Mouse (Mus musculus): ENCODE results near the gene Olfm2. TPM values are rescaled to one million over a fixed set of nuclear protein-coding genes. Genes with fewer than 3 reads are reported as not detected.

Olfm2 gene
- total and polyA plus RNA-seq, 3 experiments = 0.08 to 0.47 TPM; not detected in 1

- TF ChIP-seq RCOR1 (conservative IDR thresholded peaks at IDR 0.05; ENCODE audit: low read depth, low read length) = no peak
- TF ChIP-seq NELFE (IDR thresholded peaks at IDR 0.05; ENCODE audit: low read depth, low read length) = no peak; the same call in 1 of the 2 replicates
- peak; percentile 85 to 97 for TF ChIP-seq CTCF (conservative IDR thresholded peaks at IDR 0.05 in 1 of 2, IDR thresholded peaks at IDR 0.05 in 1 of 2; ENCODE audit: low read depth in 2 of 2, low read length in 2 of 2)
- TF ChIP-seq ZKSCAN1 (IDR thresholded peaks at IDR 0.05; ENCODE audit: borderline replicate concordance, low read depth, low read length) = no peak
- no peak for TF ChIP-seq MAX (IDR thresholded peaks at IDR 0.05; ENCODE audit: low read length)
- TF ChIP-seq ELF1 (IDR thresholded peaks at IDR 0.05; ENCODE audit: low read depth, low read length) = 0 out of 2 replicates have a peak, but pooled peaks have one; percentile 17
- peak; percentile 87 for TF ChIP-seq SMC3 (IDR thresholded peaks at IDR 0.05; ENCODE audit: low read depth, low read length)
- TF ChIP-seq POLR2AphosphoS2 (IDR thresholded peaks at IDR 0.05; ENCODE audit: low read depth, low read length) = no peak
- TF ChIP-seq EP300 (IDR thresholded peaks at IDR 0.05; ENCODE audit: low read length) = no peak
- TF ChIP-seq RAD21 (IDR thresholded peaks at IDR 0.05; ENCODE audit: low read depth, low read length) = peak; percentile 96
- TF ChIP-seq CHD1 (IDR thresholded peaks at IDR 0.05; ENCODE audit: low read depth, low read length) = no peak
Observed at GRCm38 (mm10) chr9:20740407-20740806, 5.7 kb downstream of the Olfm2 start (continued).

GRCm38 (mm10) chr9:20738251-20738999 is 7.7 kb downstream of the Olfm2 start:
- peaks cover 3% of the 10 kb centered on the region for H3K9me3 ChIP-seq (replicated peaks; ENCODE audit: low read length)
- no peaks in the 10 kb centered on the region for H3K79me2 ChIP-seq (replicated peaks; ENCODE audit: control insufficient read depth, extremely low read depth, insufficient read depth, poor library complexity, severe bottlenecking)
- dilution Hi-C loops (cut with MboI; ENCODE audit: extremely low pct_ligation_motif_present, extremely low pct_unique_long_range_greater_than_20kb, low sequenced_read_pairs) = no loop called here
- peaks cover 54% of the 10 kb centered on the region for H3K27me3 ChIP-seq (replicated peaks)
- H3K4me2 ChIP-seq (ENCODE audit: insufficient read depth, low read depth, poor library complexity, severe bottlenecking) = no peak overlapping the region
- no peaks in the 10 kb centered on the region for H3K36me3 ChIP-seq (replicated peaks in 1 of 2; ENCODE audit: control insufficient read depth in 1 of 2, insufficient read depth in 1 of 2, low read length in 1 of 2)
- in situ Hi-C loops (cut with MboI; ENCODE audit: low pct_ligation_motif_present, low pct_unique_long_range_greater_than_20kb, low sequenced_read_pairs) = no loop called here
- no peak overlapping the region for H3K27ac ChIP-seq (ENCODE audit: insufficient read depth, low read depth)
- TF ChIP-seq RAD21 (IDR thresholded peaks at IDR 0.05; ENCODE audit: low read depth, low read length) (peak; percentile 20), ELF1 (IDR thresholded peaks at IDR 0.05; ENCODE audit: low read depth, low read length) (no peak), USF2 (conservative IDR thresholded peaks at IDR 0.05; ENCODE audit: low read depth, low read length) (no peak), JUN (IDR thresholded peaks at IDR 0.05; ENCODE audit: insufficient read depth, low read depth, low read length) (no peak), MXI1 (IDR thresholded peaks at IDR 0.05; ENCODE audit: low read depth, low read length) (no peak), POLR2A (IDR thresholded peaks at IDR 0.05; ENCODE audit: low read depth, low read length) (no peak), ZKSCAN1 (IDR thresholded peaks at IDR 0.05; ENCODE audit: borderline replicate concordance, low read depth, low read length) (no peak), CTCF (conservative IDR thresholded peaks at IDR 0.05 in 1 of 2, IDR thresholded peaks at IDR 0.05 in 1 of 2; ENCODE audit: low read depth in 2 of 2, low read length in 2 of 2) (peak; percentile 32 to 64), MYC (IDR thresholded peaks at IDR 0.05; ENCODE audit: low read depth, low read length) (peak; percentile 87), BHLHE40 (IDR thresholded peaks at IDR 0.05; ENCODE audit: low read depth, low read length) (no peak), KAT2A (IDR thresholded peaks at IDR 0.05; ENCODE audit: insufficient replicate concordance, low read length) (no peak), ZNF384 (IDR thresholded peaks at IDR 0.05; ENCODE audit: low read depth, low read length) (peak; percentile 95), GABPA (IDR thresholded peaks at IDR 0.05; ENCODE audit: insufficient replicate concordance, low read depth, low read length) (no peak), SIN3A (IDR thresholded peaks at IDR 0.05; ENCODE audit: low read length) (no peak), POLR2AphosphoS2 (IDR thresholded peaks at IDR 0.05; ENCODE audit: low read depth, low read length) (no peak), SMC3 (IDR thresholded peaks at IDR 0.05; ENCODE audit: low read depth, low read length) (peak; percentile 50), NRF1 (IDR thresholded peaks at IDR 0.05; ENCODE audit: low read depth, low read length) (no peak), RCOR1 (conservative IDR thresholded peaks at IDR 0.05; ENCODE audit: low read depth, low read length) (no peak)
- no peak overlapping the region for H3K9ac ChIP-seq (ENCODE audit: insufficient read depth, low read depth)
- H3K4me3 ChIP-seq (replicated peaks in 1 of 3; ENCODE audit: low read depth in 2 of 3, low read length in 2 of 3, poor library complexity in 1 of 3) = no peak overlapping the region
- peaks cover 2 to 18% of the 10 kb centered on the region in 2 experiments; a peak in 3 of 4 replicates for H3K4me1 ChIP-seq (ENCODE audit: control insufficient read depth in 1 of 2, insufficient read depth in 2 of 2)
- peak; percentile 54 for DNase-seq (ENCODE audit: extremely low read depth)
